Mouse (Mus musculus): ENCODE data around the gene Nphp1.

DNA sequence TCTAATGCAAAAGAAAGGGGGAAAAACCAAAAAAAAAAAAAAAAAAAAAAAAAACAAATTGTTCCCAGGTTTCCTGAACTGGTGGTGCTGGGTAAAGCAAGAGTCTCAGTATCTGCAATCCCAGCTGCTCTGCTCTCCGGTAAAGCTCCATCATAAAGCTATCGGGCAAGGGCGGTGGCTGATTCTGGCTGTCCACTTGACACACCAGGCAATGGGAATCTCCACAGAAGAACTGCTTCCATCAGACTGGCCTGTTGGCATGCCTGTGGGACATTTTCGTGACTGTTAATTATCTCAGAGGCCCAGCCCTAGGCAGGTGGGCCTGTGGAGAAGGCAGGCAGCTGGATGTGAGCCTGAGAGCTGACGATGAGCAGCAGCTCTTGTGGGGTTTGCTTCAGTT, 10.2 kb downstream of the Nphp1 start:
- TF ChIP-seq CTCF (IDR thresholded peaks at IDR 0.05; ENCODE audit: borderline replicate concordance, extremely low read depth, insufficient read depth, insufficient read length) (no peak), POLR2A (IDR thresholded peaks at IDR 0.05; ENCODE audit: borderline replicate concordance, extremely low read depth, insufficient read depth, insufficient read length, poor library complexity, severe bottlenecking) (no peak)

Measured in brain, embryonic 14.5 days (tissue).